Mouse (Mus musculus) hindbrain, embryonic 11.5 days (tissue): Measurements from ENCODE around the gene Rps6ka5. TPM values are rescaled to one million over a fixed set of nuclear protein-coding genes. Genes with fewer than 3 reads are reported as not detected.

Source experiments
- ATAC-seq: fragments of 200-750 bp; cut with Nextera tagmentation; 2 replicates; pipeline ENCODE4 v1.8.0; 2017; ENCODE audit warnings: mild to moderate bottlenecking, moderate TSS enrichment, moderate library complexity; ENCODE audit not compliant: low FRiP score
- DNase-seq: peaks from one replicate; pipeline ENCODE4 v3.0.0-alpha.2; 2015; ENCODE audit warnings: low spot score
- H3K27ac ChIP-seq: fragments of 300-500 bp; sonication (generic); 2 replicates; pipeline ENCODE4 v1.5.1; 2014; ENCODE audit warnings: mild to moderate bottlenecking, low read depth, low read length
- H3K27me3 ChIP-seq: fragments of 300-500 bp; sonication (generic); 2 replicates; pipeline ENCODE4 v1.6.1; 2014; ENCODE audit warnings: mild to moderate bottlenecking, low read length, moderate library complexity, mixed read lengths; ENCODE audit not compliant: control insufficient read depth, insufficient read depth
- H3K36me3 ChIP-seq: fragments of 300-500 bp; sonication (generic); 2 replicates; pipeline ENCODE4 v1.6.1; 2014; ENCODE audit warnings: mild to moderate bottlenecking, low read length, moderate library complexity, mixed read lengths; ENCODE audit not compliant: control insufficient read depth, insufficient read depth
- H3K4me1 ChIP-seq: fragments of 300-500 bp; sonication (generic); replicated peaks from 2 replicates; pipeline ENCODE4 v1.6.1; 2014; ENCODE audit warnings: low read length, mixed read lengths; ENCODE audit not compliant: control insufficient read depth, insufficient read depth
- H3K4me2 ChIP-seq: fragments of 300-500 bp; sonication (generic); replicated peaks from 2 replicates; pipeline ENCODE4 v1.6.1; 2014; ENCODE audit warnings: mild to moderate bottlenecking, low read depth, low read length
- H3K4me3 ChIP-seq: fragments of 300-500 bp; sonication (generic); 2 replicates; pipeline ENCODE4 v1.5.1; 2014; ENCODE audit warnings: low read depth, low read length
- H3K9ac ChIP-seq: fragments of 300-500 bp; sonication (generic); 2 replicates; pipeline ENCODE4 v1.6.1; 2014; ENCODE audit warnings: low read depth, low read length
- H3K9me3 ChIP-seq: fragments of 300-500 bp; sonication (generic); 2 replicates; pipeline ENCODE4 v1.6.1; 2016; ENCODE audit warnings: low read length; ENCODE audit not compliant: control insufficient read depth
- WGBS: fragments of 180-500 bp; shearing (Covaris S2); extraction: QIAGEN DNeasy Blood & Tissue Kit; methylation state at CpG from one replicate; pipeline ENCODE4 v1.1.7; 2014; 5-methylcytosine and 5-hydroxymethylcytosine counted together
- polyA plus RNA-seq: library from polyadenylated mRNA; unstranded; fragments of >200 nt; fragmentation: Nextera tagmentation; extraction: Ambion mirVana; gene quantifications from 2 replicates; pipeline ENCODE4 v1.2.1, GENCODE M21; 2014

Rps6ka5 gene
- polyA plus RNA-seq, 1 experiment from 2014 or later = 5.6 TPM

DNA sequence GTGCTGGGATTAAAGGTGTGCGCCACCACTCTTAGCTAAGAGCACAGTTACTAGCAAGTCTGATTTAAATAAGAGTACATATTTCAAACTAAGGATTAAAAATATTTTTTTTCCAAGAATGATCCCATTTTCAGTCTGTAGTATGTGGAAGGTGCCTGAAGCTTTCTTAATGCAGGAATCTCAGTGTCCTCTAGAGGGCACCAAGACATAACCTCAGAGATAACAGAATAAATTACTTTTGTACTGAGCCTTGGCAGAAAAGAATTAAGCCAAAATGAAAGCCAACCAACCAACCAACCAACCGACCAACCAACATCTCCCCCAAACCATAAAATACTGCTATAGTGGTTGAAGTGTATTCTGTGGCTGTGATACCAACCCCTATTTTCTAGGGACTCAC lies 148.5 kb downstream of the Rps6ka5 start:
- ATAC-seq (no peak), DNase-seq (peak; percentile 58)
- no peak overlapping the region for H3K4me3 ChIP-seq
- H3K4me2 ChIP-seq = no peak overlapping the region
- no peak overlapping the region for H3K9ac ChIP-seq
- H3K27ac ChIP-seq = no peak overlapping the region
- no peaks in the 10 kb centered on the region for H3K27me3 ChIP-seq
- no peaks in the 10 kb centered on the region for H3K9me3 ChIP-seq
- WGBS = 55% methylated on average over 2 of the region's 2 CpGs
- H3K4me1 ChIP-seq = no peaks in the 10 kb centered on the region
- H3K36me3 ChIP-seq = no peaks in the 10 kb centered on the region

DNA sequence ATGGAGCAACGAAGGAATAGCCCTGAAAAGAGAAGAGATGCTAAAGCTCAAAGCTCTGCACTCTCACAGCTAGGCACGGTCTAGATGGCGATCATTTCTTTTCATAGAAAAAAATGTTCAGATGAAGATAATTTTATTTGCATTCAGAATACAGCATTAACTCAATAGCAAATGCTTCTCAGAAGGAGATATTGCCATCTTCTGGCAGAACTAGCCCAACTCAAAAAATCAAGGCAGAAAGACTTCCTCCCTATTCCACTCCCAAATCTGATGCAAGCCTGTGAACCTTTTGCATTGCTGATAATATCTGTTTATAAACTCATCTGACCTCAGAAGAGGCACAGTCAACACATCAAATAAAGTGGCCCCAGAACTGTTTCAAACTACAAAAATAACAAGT lies 151.0 kb downstream of the Rps6ka5 start:
- Histone ChIP-seq H3K9me3 (no peaks in the 10 kb centered on the region), H3K27me3 (no peaks in the 10 kb centered on the region), H3K4me3 (no peak overlapping the region), H3K36me3 (no peaks in the 10 kb centered on the region), H3K27ac (no peak overlapping the region), H3K9ac (no peak overlapping the region), H3K4me2 (no peak overlapping the region), H3K4me1 (no peaks in the 10 kb centered on the region)
- ATAC-seq (no peak), DNase-seq (no peak)
- WGBS = 90% methylated on average over 3 of the region's 3 CpGs

DNA sequence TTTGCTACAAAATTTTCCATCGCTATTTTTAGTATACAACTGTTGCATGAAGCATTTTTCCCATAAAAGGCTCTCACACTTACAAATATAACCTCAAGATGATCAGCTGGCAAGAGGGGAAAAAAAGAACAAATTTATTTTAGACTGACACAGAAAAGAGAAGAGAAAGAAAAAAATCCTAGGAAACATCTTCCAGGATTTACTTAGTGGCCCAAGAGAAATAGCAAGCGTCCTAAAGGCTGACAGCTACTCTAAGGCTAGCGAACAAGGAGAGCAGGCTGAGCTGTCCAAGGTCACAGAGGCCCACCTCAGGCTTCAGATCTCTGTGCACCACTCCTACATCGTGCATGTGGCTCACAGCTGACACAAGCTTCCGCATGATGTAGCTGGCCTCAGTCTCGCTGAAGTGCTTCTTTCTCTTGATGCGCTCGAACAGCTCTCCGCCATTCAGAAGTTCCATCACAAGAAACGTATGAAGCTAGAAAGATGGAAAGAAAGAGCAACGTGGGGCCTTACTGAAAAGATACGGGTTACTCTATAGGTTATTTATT lies 156.2 kb downstream of the Rps6ka5 start:
- no peak overlapping the region for H3K9ac ChIP-seq
- WGBS = 82% methylated on average over 12 of the region's 12 CpGs
- H3K27me3 ChIP-seq = no peaks in the 10 kb centered on the region
- H3K27ac ChIP-seq = no peak overlapping the region
- H3K4me3 ChIP-seq = no peak overlapping the region
- DNase-seq (no peak), ATAC-seq (no peak)
- no peaks in the 10 kb centered on the region for H3K9me3 ChIP-seq
- H3K4me1 ChIP-seq = no peaks in the 10 kb centered on the region
- no peak overlapping the region for H3K4me2 ChIP-seq
- no peaks in the 10 kb centered on the region for H3K36me3 ChIP-seq

DNA sequence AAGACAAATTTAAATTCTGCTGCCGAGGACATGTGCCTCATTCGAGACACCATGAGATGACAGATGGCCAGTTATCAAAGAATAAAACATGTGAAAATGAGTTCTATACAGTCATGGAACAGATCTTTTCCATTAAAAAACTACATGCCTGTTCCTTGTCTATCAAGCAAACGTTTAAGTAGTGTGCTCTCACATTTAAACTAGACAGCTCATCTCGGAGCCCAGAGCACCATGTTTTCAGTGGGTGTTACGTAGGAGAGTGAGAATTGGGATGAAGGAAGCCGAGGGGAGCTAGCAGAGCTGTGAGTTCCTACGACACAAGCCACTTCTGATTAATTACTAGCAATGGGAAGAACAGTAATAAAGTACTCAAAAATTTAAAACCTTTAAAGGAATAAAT lies 158.0 kb downstream of the Rps6ka5 start:
- H3K9me3 ChIP-seq = no peaks in the 10 kb centered on the region
- no peaks in the 10 kb centered on the region for H3K27me3 ChIP-seq
- no peak overlapping the region for H3K9ac ChIP-seq
- ATAC-seq = no peak
- no peak overlapping the region for H3K27ac ChIP-seq
- no peak overlapping the region for H3K4me2 ChIP-seq
- no peaks in the 10 kb centered on the region for H3K4me1 ChIP-seq
- no peak for DNase-seq
- WGBS = 83% methylated on average over 7 of the region's 7 CpGs
- no peaks in the 10 kb centered on the region for H3K36me3 ChIP-seq
- no peak overlapping the region for H3K4me3 ChIP-seq

DNA sequence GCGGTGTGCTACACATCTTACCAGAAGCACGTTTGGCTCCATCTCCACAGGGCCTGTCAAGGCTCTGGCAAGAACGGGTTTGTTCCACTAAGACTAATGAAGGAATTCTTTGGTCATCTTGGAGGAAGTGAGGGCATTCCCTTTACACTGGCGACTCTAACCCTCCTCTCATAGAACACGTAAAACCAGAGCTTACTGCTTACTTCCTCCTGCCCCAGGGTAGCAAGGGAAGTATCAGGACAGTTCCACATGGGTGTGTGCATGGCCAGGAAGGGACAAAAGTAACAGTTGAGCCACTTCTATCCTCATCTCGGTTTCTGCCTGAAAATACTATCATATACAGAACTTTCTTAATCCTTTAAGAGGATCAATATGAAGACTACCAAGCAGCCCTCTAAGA lies 158.7 kb downstream of the Rps6ka5 start:
- Histone ChIP-seq H3K9me3 (no peaks in the 10 kb centered on the region), H3K36me3 (no peaks in the 10 kb centered on the region), H3K9ac (no peak overlapping the region), H3K27ac (no peak overlapping the region), H3K27me3 (no peaks in the 10 kb centered on the region), H3K4me1 (no peaks in the 10 kb centered on the region), H3K4me2 (no peak overlapping the region), H3K4me3 (no peak overlapping the region)
- DNase-seq = no peak
- no peak for ATAC-seq
- 86% methylated on average over 6 of the region's 6 CpGs for WGBS

DNA sequence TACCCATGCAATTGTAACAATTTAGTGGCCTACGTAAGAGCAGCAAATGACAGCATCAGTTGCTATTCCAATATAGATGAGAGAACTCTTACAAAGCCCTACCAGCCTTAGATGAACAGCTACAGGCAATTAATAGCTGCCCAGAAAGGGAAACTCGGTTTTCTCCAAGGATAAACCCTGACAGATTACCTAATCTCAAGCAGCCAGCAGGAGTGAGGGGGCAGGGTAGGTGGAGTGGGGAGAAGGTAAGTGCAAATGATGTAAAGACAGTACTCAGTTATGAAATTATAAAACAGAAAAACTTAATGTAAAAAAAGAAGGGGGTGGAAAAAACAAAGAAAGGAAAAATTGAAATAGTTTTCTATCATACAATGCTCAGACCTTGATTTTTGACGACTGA lies 159.2 kb downstream of the Rps6ka5 start:
- Histone ChIP-seq H3K36me3 (no peaks in the 10 kb centered on the region), H3K4me2 (no peak overlapping the region), H3K27ac (no peak overlapping the region), H3K27me3 (no peaks in the 10 kb centered on the region), H3K9ac (no peak overlapping the region), H3K4me3 (no peak overlapping the region), H3K4me1 (no peaks in the 10 kb centered on the region), H3K9me3 (no peaks in the 10 kb centered on the region)
- no peak for DNase-seq
- 84% methylated on average over 3 of the region's 3 CpGs for WGBS
- ATAC-seq = no peak

DNA sequence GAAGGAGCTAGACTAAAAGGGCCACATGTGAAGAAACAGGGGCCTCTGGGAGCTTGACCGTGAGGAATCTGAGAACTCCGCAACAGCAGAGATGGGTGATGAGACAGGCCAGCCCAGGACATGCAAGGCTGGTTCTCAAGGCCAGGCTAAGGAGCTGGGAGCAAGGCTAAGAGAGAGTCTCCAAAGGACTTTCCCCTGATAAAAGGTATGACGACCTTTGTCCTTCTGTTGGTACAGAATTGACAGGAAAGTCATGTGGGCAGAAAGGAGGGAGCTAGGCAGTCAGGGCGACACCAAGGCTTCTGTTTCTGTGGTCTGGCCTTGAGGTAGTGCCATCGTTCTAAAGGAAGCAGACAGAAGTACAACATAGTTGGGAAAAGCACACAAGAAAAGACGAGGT lies 173.1 kb downstream of the Rps6ka5 start:
- Histone ChIP-seq H3K27me3 (no peaks in the 10 kb centered on the region), H3K4me2 (no peak overlapping the region), H3K4me3 (no peak overlapping the region), H3K9ac (no peak overlapping the region), H3K27ac (no peak overlapping the region), H3K4me1 (no peaks in the 10 kb centered on the region), H3K36me3 (no peaks in the 10 kb centered on the region), H3K9me3 (no peaks in the 10 kb centered on the region)
- DNase-seq (no peak), ATAC-seq (no peak)
- WGBS = 85% methylated on average over 6 of the region's 6 CpGs

DNA sequence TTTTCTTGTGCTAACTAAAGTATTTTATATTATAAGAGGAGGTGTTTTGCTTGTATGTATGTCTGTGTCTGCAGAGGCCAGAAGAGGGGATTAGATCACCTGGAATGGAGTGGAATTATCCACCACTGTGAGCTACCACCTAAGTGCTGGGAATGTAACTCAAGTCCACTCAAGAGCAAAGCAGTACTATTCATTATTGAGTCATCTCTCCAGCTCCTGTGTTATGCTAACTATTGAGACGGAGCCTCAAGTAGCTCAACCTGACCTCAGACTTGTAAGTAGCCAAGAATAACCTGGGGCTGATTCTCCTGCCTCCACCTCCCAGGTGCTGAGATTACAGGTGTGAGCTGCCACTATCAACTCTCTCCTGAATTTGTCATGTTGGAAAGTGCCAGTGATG lies 174.8 kb downstream of the Rps6ka5 start:
- ATAC-seq (no peak), DNase-seq (no peak)
- Histone ChIP-seq H3K27ac (no peak overlapping the region), H3K4me1 (no peaks in the 10 kb centered on the region), H3K4me2 (no peak overlapping the region), H3K27me3 (no peaks in the 10 kb centered on the region), H3K9me3 (no peaks in the 10 kb centered on the region), H3K4me3 (no peak overlapping the region), H3K9ac (no peak overlapping the region), H3K36me3 (no peaks in the 10 kb centered on the region)
- 80% methylated on average over 1 of the region's 1 CpGs for WGBS

DNA sequence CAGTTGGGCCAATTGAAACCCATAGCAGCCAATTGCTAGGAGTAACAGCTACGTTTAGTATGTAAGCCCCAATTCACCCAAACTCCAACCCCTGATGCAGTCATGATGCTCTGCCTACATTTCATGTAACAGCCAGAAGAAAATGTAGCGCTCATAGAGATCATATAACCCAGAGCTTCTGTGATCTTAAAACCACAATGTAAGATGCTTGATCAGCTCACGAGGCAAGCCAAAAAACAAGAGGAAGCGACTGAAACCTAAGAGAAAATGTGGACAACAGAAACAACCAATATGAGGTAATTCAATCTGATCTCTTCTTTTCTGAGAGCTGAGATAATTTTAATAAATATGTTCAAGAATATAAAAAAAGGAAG lies 182.6 kb downstream of the Rps6ka5 start:
- no peaks in the 10 kb centered on the region for H3K4me1 ChIP-seq
- H3K9me3 ChIP-seq = no peaks in the 10 kb centered on the region
- H3K4me2 ChIP-seq = no peak overlapping the region
- no peak for ATAC-seq
- no peak overlapping the region for H3K9ac ChIP-seq
- no peak overlapping the region for H3K4me3 ChIP-seq
- no peaks in the 10 kb centered on the region for H3K36me3 ChIP-seq
- 89% methylated on average over 4 of the region's 4 CpGs for WGBS
- no peaks in the 10 kb centered on the region for H3K27me3 ChIP-seq
- DNase-seq = no peak
- H3K27ac ChIP-seq = no peak overlapping the region
